Mouse (Mus musculus) olfactory bulb, adult 2 months (tissue): ENCODE results near the gene Nacc2.

ENCODE experiments used
- CTCF ChIP-seq: fragments of 200-500 bp; IDR thresholded peaks from 2 replicates; pipeline ENCODE4 v1.5.1; 2012; ENCODE audit warnings: low read depth, mild to moderate bottlenecking, low read length, moderate library complexity; ENCODE audit not compliant: insufficient read depth
- POLR2A ChIP-seq: fragments of 200-500 bp; IDR thresholded peaks from 2 replicates; pipeline ENCODE4 v1.6.1; 2012; ENCODE audit warnings: mild to moderate bottlenecking, low read depth, low read length, moderate library complexity; ENCODE audit not compliant: insufficient read depth

DNA sequence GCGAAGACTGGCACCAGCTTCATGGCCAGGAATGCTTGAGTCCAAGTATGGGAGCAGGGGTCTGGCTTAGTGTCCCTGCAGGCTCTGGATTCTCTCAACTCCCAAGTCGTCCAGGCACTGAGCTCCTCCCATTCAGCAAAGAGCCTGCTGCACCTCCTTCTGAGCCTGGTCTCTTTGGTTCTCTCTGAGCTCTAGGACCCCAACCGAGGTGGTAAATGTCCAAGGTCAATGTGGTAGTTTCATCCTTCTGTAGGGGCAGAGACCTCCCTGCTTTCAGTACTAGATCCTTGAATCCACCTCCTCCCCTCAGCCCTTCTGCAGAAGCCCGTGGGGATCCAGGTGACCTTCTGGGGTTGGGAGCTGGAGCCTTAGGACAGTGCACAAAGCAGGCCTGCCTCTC lies 70.2 kb downstream of the Nacc2 start:
- TF ChIP-seq POLR2A (no peak), CTCF (no peak)
